Mouse (Mus musculus) intestine, postnatal 0 days (tissue): ENCODE results near the gene Zfp423. TPM values are rescaled to one million over a fixed set of nuclear protein-coding genes. Genes with fewer than 3 reads are reported as not detected.
A peak's percentile ranks its signal among the peaks of the same experiment; 100 is the strongest.

Source experiments
- ATAC-seq: fragments of 200-750 bp; cut with Nextera tagmentation; 2 replicates; pipeline ENCODE4 v1.8.0; 2017; ENCODE audit warnings: mild to moderate bottlenecking, moderate TSS enrichment, moderate library complexity
- H3K27ac ChIP-seq: fragments of 300-500 bp; sonication (generic); 2 replicates; pipeline ENCODE4 v1.5.1; 2014; ENCODE audit warnings: mild to moderate bottlenecking, low read depth, low read length, moderate library complexity
- H3K27me3 ChIP-seq: fragments of 300-500 bp; sonication (generic); replicated peaks from 2 replicates; pipeline ENCODE4 v1.6.1; 2014; ENCODE audit warnings: low read length, mixed read lengths; ENCODE audit not compliant: control insufficient read depth, insufficient read depth
- H3K36me3 ChIP-seq: fragments of 300-500 bp; sonication (generic); 2 replicates; pipeline ENCODE4 v1.6.1; 2014; ENCODE audit warnings: mild to moderate bottlenecking, moderate library complexity; ENCODE audit not compliant: control insufficient read depth, insufficient read depth
- H3K4me1 ChIP-seq: fragments of 300-500 bp; sonication (generic); replicated peaks from 2 replicates; pipeline ENCODE4 v1.6.1; 2014; ENCODE audit warnings: antibody characterized with exemption, low read length, mixed read lengths; ENCODE audit not compliant: control insufficient read depth, insufficient read depth
- H3K4me2 ChIP-seq: fragments of 300-500 bp; sonication (generic); replicated peaks from 2 replicates; pipeline ENCODE4 v1.6.1; 2014; ENCODE audit warnings: low read depth, mild to moderate bottlenecking, moderate library complexity
- H3K4me3 ChIP-seq: fragments of 300-500 bp; sonication (generic); 2 replicates; pipeline ENCODE4 v1.5.1; 2014; ENCODE audit warnings: low read depth, low read length
- H3K9ac ChIP-seq: fragments of 300-500 bp; sonication (generic); 2 replicates; pipeline ENCODE4 v1.6.1; 2014; ENCODE audit warnings: mild to moderate bottlenecking, low read depth, low read length
- H3K9me3 ChIP-seq: fragments of 300-500 bp; sonication (generic); 2 replicates; pipeline ENCODE4 v1.6.1; 2016; ENCODE audit warnings: mixed run types; ENCODE audit not compliant: control insufficient read depth
- CTCF ChIP-seq: sonication (generic); IDR thresholded peaks from 2 replicates; pipeline ENCODE4 v1.5.1; 2016; ENCODE audit warnings: low read depth, mild to moderate bottlenecking, control low read depth, antibody characterized with exemption, moderate library complexity
- WGBS: fragments of 180-500 bp; shearing (Covaris S2); extraction: QIAGEN DNeasy Blood & Tissue Kit; methylation state at CpG from one replicate; pipeline ENCODE4 v1.1.7; 2014; 5-methylcytosine and 5-hydroxymethylcytosine counted together
- polyA plus RNA-seq: library from polyadenylated mRNA; unstranded; fragments of >200 nt; fragmentation: Nextera tagmentation; extraction: Ambion mirVana; gene quantifications from 2 replicates; pipeline ENCODE4 v1.2.1, GENCODE M21; 2015

The Zfp423 gene
- polyA plus RNA-seq, 1 experiment from 2014 or later, result 1.6 TPM

DNA sequence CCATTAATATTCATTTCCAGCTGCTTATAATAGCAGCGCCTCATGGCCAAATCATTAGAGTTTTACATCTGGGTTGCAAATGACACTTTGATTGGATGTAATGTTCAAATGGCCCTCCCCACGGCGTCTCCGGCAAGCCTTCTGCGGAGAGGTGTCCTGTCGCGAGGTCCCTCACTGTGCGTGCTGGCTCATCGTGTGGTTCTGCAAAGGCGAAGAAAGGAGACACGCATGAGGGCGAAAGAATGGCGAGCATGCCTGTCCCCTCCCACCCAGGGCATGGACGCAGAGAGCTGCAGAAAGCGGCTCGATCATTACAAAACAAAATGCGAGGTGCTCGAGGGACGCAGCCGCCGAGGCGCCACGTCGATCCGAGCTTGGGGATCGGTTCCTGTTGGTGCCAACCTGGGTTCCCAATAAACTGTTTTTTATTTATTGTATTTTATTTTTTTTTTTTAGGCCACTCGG is 297.1 kb downstream of the Zfp423 start:
- Histone ChIP-seq H3K36me3 (no peaks in the 10 kb centered on the region), H3K4me3 (no peak overlapping the region), H3K27me3 (peaks cover 45% of the 10 kb centered on the region), H3K27ac (no peak overlapping the region), H3K9ac (no peak overlapping the region), H3K9me3 (no peaks in the 10 kb centered on the region), H3K4me2 (peak overlapping the region; percentile 51), H3K4me1 (no peaks in the 10 kb centered on the region)
- no peak for TF ChIP-seq CTCF
- 14% methylated on average over 27 of the region's 27 CpGs for WGBS
- ATAC-seq, result no peak

DNA sequence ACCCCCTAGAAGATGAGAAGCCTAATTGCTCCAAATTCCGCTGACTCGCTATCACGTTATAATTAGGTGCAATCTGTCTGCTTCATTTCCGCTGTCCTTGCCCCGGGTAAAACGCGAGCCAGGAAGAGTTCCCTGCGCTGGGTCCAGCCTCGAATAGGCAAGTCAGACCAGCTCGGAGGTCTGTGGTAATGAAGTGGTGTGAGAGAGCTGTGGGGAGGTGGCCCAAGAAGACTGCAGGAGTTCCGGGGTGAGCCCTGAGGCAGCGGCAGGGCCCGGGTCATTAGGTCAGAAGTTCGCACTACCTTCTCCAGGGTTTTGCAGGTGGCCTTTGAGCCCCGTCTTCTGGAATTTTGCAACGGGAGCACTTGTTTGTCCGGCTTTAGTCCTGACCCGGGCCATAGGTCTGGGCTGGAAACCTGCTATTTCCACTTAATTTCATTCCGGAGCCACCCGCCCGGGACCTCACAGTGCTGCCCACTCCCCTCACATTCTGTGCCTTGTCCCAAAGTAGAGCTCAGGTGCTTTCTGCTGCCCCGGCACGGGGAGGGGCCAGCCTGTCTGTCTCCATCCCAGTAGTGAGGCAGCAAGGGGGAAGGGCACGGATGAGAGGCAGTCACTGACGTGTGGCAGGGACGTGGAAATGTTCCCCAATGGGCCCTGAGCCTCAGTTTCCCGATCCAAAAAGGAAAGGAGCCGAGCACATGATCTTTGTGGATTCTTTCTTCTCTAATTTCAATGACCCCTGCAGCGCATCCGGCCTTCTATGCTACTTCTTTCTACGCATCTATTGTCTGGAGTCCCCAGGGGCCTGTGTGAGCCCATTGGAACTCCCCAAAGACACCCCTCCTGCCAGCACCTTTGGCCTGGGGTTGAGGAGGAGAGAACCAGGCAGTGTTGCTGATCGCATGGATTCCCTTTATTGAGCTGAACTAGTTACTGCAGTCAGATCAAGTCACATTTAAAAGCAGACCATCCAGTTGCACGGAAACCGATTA is 298.2 kb downstream of the Zfp423 start:
- no peak for ATAC-seq
- no peak for TF ChIP-seq CTCF
- Histone ChIP-seq H3K36me3 (no peaks in the 10 kb centered on the region), H3K27ac (no peak overlapping the region), H3K9ac (no peak overlapping the region), H3K4me3 (0 out of 2 replicates have a peak overlapping the region, but pooled peaks have one; percentile 2), H3K4me1 (no peaks in the 10 kb centered on the region), H3K9me3 (no peaks in the 10 kb centered on the region), H3K27me3 (peaks cover 45% of the 10 kb centered on the region), H3K4me2 (peak overlapping the region; percentile 17)
- 35% methylated on average over 34 of the region's 34 CpGs for WGBS

DNA sequence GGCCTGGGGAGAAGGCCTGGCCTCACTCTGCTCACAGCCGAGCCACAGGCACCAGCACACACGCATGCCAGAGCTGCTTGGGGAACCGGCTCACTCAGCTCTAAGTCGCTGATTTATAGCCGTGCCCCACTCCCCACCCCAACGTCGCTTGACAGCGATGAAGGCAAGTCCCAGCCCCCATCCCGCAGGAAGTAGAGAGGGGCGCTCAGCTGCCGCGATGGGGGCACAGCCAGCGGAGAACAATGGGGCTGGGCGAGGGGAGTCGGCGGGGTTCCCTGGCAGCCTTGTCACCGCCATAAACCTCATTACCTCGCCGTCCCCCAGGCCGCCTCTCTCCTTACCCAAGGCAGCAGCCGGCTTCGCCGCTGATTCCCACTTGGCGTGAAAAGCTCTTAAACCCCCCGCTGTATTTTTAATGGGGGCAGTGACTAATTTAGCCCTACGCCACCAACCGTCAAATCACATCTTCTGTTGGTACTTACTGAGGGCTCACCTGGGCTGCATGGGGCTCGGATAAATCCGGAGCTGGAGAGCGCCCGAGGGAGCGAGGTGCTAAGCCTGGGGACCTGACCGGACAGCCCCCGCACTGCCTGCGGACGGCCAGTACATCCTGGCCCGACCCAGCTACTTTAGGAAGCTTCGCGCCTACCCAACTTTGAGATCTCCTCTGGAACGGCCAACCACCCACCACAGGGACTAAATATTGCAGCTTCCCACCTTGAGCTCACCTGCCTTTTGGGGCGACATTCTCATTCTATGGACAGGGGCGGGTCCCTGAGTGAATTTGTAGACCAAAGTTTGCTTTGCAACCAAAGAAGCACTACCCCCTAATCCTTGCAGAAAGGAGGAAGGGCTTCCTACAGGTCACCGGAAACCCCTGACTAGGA is 299.1 kb downstream of the Zfp423 start:
- H3K9ac ChIP-seq, result no peak overlapping the region

DNA sequence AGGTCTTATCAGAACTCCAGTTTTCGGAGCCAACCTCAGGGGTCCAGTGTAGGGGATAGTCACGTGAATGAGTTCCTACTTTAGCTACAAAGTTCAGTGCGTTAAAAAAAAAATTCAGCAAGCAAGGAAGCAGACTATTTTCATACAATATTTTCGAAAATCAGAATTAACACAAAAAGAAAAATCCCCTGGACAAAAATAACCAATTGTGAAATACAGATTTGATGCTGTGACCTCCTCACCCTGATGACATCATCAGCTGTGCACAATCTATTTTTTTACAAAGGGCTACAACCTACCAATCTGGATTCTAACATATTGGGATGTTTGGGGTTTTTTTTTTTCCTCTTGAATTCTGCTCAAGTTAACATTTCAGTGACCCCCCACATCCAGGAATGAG is 301.9 kb downstream of the Zfp423 start:
- H3K27me3 ChIP-seq, result peaks cover 33% of the 10 kb centered on the region

More for the DNA sequence above, 299.1 kb downstream of the Zfp423 start:
- no peak for TF ChIP-seq CTCF
- no peak overlapping the region for H3K4me3 ChIP-seq
- no peaks in the 10 kb centered on the region for H3K4me1 ChIP-seq
- peaks cover 48% of the 10 kb centered on the region for H3K27me3 ChIP-seq
- H3K27ac ChIP-seq, result no peak overlapping the region
- no peaks in the 10 kb centered on the region for H3K9me3 ChIP-seq
- no peaks in the 10 kb centered on the region for H3K36me3 ChIP-seq
- no peak for ATAC-seq
- H3K4me2 ChIP-seq, result peak overlapping the region; percentile 30
- 7% methylated on average over 43 of the region's 43 CpGs for WGBS

DNA sequence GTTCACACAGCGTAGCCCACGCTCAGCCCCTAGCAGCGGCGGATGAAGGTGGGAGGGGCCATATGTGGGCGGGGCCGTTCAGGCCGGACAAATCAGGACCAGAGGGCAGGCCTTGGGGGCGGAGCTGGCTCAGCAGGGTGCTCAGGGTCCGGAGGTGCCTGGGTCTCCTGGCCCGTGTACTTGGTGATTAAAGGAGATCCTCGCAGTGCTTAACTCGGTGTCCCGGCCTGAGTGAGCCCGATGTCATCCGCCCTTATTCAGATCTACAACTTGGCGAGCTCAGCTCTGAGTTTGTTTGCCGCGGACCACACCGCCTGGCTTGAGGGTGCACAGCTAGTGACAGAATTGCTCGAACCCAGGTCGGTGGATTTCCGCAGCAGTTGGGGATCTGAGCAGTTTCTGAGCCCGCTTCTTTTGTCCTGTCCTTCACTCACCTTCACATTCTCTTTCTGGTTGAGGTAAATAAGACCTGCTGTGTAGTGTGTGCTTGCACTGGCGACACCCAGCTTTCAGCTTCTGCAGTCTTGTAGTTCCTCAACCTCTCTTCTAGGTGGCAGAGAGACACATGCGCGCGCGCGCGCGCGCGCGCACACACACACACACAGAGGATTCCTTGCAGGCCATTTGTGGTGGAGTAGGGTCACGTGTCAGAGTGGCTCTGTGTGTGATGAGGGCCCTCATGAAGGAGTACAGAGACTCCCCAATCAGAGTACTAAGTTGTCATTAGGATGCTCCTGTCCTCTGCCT is 302.7 kb downstream of the Zfp423 start:
- peak overlapping the region; percentile 36 for H3K4me3 ChIP-seq
- ATAC-seq, result peak; percentile 54
- H3K27ac ChIP-seq, result no peak overlapping the region
- no peaks in the 10 kb centered on the region for H3K9me3 ChIP-seq
- TF ChIP-seq CTCF, result no peak
- 13% methylated on average over 35 of the region's 35 CpGs for WGBS
- no peak overlapping the region for H3K9ac ChIP-seq
- H3K4me2 ChIP-seq, result peak overlapping the region; percentile 72
- peaks cover 29% of the 10 kb centered on the region for H3K27me3 ChIP-seq
- no peaks in the 10 kb centered on the region for H3K4me1 ChIP-seq
- no peaks in the 10 kb centered on the region for H3K36me3 ChIP-seq

More for the DNA sequence above, 301.9 kb downstream of the Zfp423 start:
- no peak overlapping the region for H3K9ac ChIP-seq
- no peak for ATAC-seq
- no peaks in the 10 kb centered on the region for H3K9me3 ChIP-seq
- H3K4me3 ChIP-seq, result no peak overlapping the region
- 68% methylated on average over 4 of the region's 4 CpGs for WGBS
- no peaks in the 10 kb centered on the region for H3K36me3 ChIP-seq
- no peak for TF ChIP-seq CTCF
- no peak overlapping the region for H3K27ac ChIP-seq
- H3K4me1 ChIP-seq, result no peaks in the 10 kb centered on the region
- H3K4me2 ChIP-seq, result no peak overlapping the region
